Mouse (Mus musculus) megakaryocyte-erythroid progenitor cell, adult 5-6 weeks (primary cell): ENCODE measurements around the gene Psme2b. TPM values are rescaled to one million over a fixed set of nuclear protein-coding genes. Genes with fewer than 3 reads are reported as not detected.
A peak's percentile ranks its signal among the peaks of the same experiment; 100 is the strongest.
"Not testable (repeated sequence)": the region's sequence is repeated elsewhere in the genome, so short reads cannot be mapped to it uniquely, and the experiment has no call there.

Experiments used
- ATAC-seq: replicated peaks from 2 replicates; pipeline ENCODE4 v1.8.0; 2016; ENCODE audit warnings: mild to moderate bottlenecking, inconsistent platforms; ENCODE audit not compliant: severe bottlenecking, poor library complexity, low FRiP score, low TSS enrichment
- total RNA-seq, 2 experiments: library from RNA; stranded (forward) in 1 of 2; stranded (reverse) in 1 of 2; fragments of 200-1000, 215-1000 nt in 1 of 2; fragments of >200 nt in 1 of 2; fragmentation: Nextera tagmentation in 1 of 2; gene quantifications; 2 replicates each; pipeline ENCODE4 v1.2.3; 2014 to 2017

The Psme2b gene
- total RNA-seq (2014; fragmentation: Nextera tagmentation), result 4.3 and 12.2 TPM in 2 replicates
- 23.3 and 33.0 TPM in 2 replicates for total RNA-seq (2017)

GRCm38 (mm10) chr11:48946090-48946489, at the start of gene Psme2b:
Psme2b (minus strand) TSS chr11:48946190.
- ATAC-seq, result not testable (repeated sequence)

DNA sequence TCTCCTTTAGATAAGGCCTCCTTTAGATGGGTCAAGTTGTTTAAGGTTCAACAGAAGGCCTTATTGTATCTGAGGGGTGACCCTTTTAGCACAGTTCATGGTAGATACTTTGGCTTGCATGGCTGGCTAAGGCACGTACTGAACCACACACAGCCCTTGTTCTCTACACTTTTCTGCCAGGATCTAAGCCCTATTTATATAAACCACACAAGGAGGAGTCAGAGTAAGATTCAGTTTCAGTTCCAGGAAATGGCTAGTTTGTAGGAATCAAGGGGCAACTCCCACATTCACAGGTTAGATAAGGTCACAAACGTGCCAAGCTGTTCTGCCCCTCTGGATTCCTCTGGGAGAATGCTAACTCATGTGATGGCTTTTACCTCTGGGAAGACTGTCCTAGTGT, 48.0 kb upstream of the Psme2b start, which contains the start of gene Tgtp1:
Tgtp1 (minus strand) TSS at position 155 of the 400 bp plus-strand sequence.
- ATAC-seq, result not testable (repeated sequence)

DNA sequence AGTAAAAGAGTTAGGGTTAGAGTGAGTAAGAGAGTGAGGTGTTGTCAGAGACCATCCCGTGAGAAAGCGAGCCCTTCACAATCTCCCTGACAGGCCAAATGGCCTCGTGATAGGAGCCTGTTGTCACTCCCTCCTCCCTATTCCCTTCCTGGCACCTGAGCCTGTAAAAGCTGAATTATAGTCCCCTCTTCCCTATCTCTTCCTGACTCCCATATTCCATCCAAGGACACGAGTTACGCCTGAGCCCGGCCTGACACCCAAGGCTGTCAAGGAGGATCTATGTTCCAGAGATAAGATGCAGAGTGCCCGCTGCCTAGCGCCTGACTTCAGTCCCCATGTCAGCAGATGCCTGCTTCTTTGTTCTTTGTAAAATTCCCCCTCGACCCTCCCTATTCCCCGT, 47.3 kb upstream of the Psme2b start:
- ATAC-seq, result not testable (repeated sequence)

DNA sequence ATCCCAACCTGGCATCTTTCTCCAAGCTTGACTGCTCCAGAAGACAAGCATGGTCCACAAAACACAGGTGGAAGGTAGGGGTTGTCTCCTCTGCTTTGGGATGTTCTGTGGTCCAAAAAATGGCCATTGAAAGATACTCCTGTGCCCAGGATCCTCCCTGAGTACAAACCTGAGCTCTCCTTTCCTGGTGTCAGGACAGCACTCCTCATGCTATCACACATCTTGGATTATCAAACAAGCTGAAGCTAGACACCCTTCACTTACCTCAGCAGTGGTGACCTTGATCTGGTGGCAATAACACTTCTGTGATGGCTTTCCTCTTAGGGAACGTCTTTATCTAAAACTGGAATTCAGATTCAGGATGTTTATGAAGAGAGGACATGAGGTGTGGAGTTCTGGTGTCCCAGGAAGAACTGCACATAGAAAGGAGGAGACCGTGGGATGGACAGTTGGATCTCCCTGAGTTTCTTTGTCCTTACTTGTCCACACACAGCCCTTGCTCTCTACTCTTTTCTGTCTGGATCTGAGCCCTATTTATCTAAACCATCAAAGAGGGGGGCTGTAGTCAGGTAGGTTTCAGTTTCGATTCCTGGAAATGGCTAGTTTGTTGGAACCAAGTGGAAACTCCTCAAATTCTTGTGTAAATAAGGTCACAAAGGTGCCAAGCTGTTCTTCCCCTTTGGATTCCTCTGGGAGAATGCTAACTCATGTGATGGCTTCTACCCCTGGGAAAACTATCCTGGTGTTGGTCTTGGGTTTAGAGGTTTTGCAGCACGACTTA, 45.9 kb upstream of the Psme2b start, which contains the start of gene Gm12185:
Gm12185 (minus strand) TSS at position 487 of the 781 bp plus-strand sequence.
- ATAC-seq, result peak; percentile 36

DNA sequence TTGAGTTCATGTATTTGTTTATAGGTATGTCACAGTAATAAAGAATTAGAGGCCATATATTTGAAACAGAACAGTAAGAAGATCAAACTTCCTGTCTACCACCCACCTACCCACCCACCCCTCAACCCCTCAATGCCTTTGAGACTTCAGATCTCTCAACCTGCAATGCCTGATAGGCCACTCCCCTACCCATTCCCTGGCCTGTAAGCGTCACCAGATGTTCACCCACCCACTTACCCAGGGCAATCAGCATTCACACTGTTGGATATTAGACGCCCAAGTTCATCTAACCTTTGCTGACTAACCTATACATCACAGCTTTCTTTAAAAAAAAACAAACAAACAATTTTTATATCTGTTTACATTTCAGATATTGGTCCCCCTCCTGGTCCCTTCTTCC, 44.0 kb upstream of the Psme2b start:
- peak; percentile 77 for ATAC-seq

GRCm38 (mm10) chr11:48988219-48988618, 42.2 kb upstream of the Psme2b start:
- not testable (repeated sequence) for ATAC-seq

GRCm38 (mm10) chr11:48982848-48983247, 36.9 kb upstream of the Psme2b start:
- not testable (repeated sequence) for ATAC-seq

GRCm38 (mm10) chr11:48980052-48980451, 34.1 kb upstream of the Psme2b start:
- ATAC-seq, result not testable (repeated sequence)

DNA sequence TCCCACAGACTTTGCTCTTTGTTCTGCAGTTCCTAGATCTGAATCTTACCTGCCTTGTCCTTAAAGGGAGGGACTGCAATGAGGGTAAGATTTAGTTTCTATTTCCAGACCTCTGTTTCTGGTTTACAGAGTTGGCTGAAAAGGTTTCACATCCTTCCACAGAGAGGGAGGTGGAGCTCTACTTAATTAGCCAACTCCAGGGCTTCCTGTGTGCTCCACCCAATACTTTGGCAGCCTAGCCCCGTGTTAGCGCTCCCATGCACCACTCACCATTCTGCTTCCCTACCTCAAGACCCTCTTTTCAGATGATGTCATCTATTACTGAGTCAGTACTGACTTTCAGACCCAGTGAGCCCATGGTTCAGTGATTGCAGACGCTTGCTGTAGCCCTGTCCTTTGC, 33.3 kb upstream of the Psme2b start, which contains the start of gene 9930111J21Rik1:
9930111J21Rik1 (minus strand) TSS at position 148 of the 400 bp plus-strand sequence.
- peak; percentile 70 for ATAC-seq

DNA sequence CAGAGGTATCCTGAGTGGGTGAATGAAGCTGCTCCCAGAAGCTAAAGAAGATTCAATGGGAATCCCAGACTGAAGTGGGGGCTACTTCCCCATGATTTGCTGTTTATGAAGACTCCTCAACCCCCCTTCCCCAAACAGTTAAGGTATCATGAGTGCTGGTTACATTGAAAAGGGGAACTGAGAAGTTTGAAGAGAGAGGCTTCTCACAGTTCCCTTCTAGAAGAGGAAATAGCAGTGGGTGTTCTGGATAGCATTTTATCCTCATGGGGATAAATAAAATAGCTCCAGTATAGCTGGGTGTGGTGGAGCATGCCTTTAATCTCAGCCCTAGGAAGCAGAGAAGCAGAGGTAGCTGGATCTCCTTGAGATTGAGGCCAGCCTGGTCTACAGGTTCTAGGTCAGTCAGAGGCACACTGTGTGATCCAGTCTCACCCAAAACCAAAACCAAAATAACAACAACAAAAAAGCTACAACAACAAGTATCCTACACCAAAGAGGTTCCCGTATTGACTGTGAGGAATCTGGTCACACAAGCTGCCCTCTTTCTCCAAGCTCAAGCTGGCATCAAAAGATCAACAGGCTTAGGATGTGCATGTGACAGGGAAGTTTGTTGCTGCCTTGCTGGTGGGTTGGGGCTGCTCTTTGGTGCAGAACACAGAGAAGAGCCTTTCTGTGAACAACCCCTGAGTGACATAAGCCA, 32.4 kb upstream of the Psme2b start, which contains the start of gene Olfr56:
Olfr56 (plus strand) TSS at position 650 of the 700 bp plus-strand sequence.
- not testable (repeated sequence) for ATAC-seq

DNA sequence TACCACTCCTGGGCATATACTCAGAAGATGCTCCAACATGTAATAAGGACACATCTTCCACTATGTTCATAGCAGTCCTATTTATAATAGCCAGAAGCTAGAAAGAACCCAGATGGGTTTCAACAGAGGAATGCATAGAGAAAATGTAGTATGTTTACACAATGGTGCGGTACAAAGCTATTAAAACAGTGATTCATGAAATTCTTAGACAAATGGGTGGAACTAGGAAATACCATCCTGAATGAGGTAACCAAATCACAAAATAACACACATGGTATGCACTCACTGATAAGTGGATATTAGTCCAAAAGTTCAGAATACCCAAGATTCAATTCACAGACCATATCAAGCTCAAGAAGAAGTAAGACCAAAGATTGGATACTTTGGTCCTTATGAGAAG, 28.7 kb upstream of the Psme2b start:
- ATAC-seq, result not testable (repeated sequence)

DNA sequence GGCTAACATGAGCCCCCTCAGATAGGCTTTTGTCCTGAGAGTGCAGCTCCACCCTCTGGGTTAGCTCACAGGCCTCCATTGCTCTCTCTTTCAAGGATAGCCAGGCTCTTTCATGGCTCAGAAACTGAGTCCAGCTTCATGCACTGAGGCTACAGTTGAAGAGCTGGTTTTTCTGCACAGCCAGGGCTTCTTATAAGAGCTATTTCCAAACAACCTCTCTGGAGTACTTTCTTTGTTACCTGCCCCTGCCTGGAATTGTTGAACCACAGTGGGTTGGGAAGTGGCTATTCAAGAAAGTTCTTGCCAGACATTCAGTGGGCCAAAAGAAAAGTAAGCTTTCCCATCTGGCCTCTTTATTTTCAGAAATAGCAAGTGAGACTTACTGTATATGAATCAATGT, 6.7 kb downstream of the Psme2b start:
- not testable (repeated sequence) for ATAC-seq

DNA sequence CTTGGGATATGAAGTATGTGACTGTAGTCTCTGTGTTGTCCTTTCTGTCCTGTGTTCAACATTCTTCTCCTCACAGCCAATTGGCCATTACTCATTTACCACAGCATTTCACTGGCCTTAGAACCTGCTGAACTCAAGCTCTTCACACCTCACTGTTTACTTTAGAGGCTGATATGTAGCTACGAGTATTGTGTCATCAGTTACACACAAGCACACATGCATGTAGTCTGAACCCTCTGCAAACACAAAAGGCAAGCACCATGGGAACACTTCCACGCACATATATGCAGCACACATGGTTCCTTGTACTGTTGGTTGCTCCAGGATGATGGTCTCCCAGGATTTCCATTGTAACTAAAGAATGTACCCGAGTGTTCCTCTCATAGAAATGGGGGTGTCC, 10.7 kb downstream of the Psme2b start:
- not testable (repeated sequence) for ATAC-seq

GRCm38 (mm10) chr11:48933923-48934322, 12.1 kb downstream of the Psme2b start:
- not testable (repeated sequence) for ATAC-seq

DNA sequence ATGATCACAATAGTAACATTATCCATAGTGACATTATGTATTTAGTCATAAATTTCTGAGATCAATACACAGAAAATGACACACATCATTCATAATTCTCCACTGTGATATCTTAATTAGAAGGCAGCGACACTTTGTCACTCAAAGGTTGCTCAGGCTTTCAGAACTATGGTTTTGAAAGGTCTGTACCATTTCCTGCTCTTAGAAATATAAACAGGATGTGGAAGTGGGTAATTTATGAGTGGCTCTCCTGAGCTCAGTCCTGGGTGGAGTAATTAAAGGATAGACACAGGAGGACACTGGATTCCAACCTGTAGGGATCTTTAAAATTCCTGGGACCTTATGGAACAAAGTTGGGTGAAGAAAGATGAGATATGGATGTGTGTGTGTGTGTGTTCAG, 12.6 kb downstream of the Psme2b start:
- ATAC-seq, result not testable (repeated sequence)

- ATAC-seq, result not testable (repeated sequence)
Observed at GRCm38 (mm10) chr11:48928068-48928467, 17.9 kb downstream of the Psme2b start.

DNA sequence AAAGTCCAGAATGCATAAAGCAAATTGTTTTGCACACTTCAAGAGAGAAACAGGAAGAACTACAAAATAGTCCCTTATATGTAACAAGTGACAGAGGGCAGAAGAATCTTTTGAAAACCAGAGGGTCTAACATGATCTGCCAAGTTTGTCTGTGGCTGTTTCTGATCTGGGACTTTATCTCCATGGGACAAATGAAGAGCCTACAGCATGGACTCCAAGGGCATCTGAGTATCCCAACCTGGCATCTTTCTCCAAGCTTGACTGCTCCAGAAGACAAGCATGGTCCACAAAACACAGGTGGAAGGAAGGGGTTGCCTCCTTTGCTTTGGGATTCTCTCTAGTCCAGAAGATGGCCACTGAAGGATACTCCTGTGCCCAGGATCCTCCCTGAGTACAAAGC, 19.6 kb downstream of the Psme2b start:
- peak; percentile 50; the same call in 1 of the 2 replicates for ATAC-seq

GRCm38 (mm10) chr11:48923818-48924217, 22.2 kb downstream of the Psme2b start:
- ATAC-seq, result not testable (repeated sequence)

GRCm38 (mm10) chr11:48918380-48918779, 27.6 kb downstream of the Psme2b start:
- ATAC-seq, result no peak

- no peak for ATAC-seq
Observed at GRCm38 (mm10) chr11:48913611-48914010, 32.4 kb downstream of the Psme2b start.
